Mouse (Mus musculus) kidney, postnatal 4 days (tissue): ENCODE data around the gene Phlpp2.
A peak's percentile ranks its signal among the peaks of the same experiment; 100 is the strongest.

Experiments used
- DNase-seq, 2 experiments: peaks; one replicate each; pipeline ENCODE4 v3.0.0; 2021; ENCODE audit warnings: mixed read lengths in 2 of 2

The Phlpp2 gene

GRCm38 (mm10) chr8:109903909-109904469, 35.6 kb downstream of the Phlpp2 start:
- DNase-seq = no peak

DNA sequence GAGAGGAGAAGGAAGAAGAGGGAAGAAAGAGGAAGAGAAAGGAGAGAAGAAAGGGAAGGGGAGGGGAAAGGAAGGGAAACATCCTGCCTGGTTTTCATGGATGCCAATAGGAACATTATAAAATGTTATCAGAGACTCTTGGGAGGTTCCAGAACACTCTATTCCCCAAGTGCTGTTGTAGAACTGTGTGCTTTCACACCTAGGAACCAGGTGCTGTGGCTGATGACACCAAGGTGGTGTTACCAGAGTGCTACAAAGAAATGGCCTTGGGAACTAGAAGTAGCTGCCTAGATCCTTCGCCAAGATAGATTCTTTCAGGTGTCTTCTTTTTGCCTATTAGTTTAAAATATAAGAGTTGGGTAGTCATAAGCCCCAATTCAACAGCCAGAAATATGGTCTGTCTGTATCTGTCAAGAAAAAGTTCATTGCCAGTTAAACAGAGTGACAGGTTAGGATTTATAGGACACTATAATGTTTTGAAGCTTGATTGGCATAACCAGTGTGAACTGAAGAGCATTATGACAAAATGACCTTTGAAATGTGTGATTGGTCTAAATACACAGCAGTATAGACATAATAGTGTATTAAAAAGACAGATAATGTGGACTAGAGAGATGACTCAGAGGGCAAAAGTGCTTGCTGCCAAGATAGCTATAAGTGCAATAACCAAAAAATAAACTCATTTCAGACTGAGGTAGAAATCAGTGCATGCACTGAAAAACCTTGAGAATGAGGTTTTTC, 36.8 kb downstream of the Phlpp2 start:
- no peak for DNase-seq

- DNase-seq = no peak
These were observed 38.6 kb downstream of the Phlpp2 start for GRCm38 (mm10) chr8:109906907-109907306.

DNA sequence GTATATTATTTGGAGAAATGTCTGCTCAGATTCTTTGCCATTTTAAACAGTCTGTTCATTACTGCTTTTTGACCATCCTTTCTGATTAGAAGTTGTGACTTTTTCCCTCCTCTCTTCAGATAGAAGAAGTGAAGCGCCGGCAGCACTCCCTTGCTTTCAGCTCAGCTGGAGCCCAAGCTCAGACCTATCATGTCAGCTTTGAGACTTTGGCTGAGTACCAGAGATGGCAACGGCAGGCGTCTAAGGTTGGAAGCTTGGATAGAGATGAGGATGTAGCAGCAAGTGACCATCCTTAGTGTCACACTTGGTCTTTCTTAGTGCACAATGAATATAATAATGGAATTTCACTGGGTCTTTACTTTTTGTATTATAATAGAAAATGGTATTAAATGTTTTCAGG, 39.0 kb downstream of the Phlpp2 start:
- DNase-seq = no peak

GRCm38 (mm10) chr8:109917277-109917676, 48.9 kb downstream of the Phlpp2 start:
- peak; percentile 58 to 69 for DNase-seq

- DNase-seq = peak in 1 of 2 experiments; percentile 18
These were observed 52.4 kb downstream of the Phlpp2 start for GRCm38 (mm10) chr8:109920406-109921390.

DNA sequence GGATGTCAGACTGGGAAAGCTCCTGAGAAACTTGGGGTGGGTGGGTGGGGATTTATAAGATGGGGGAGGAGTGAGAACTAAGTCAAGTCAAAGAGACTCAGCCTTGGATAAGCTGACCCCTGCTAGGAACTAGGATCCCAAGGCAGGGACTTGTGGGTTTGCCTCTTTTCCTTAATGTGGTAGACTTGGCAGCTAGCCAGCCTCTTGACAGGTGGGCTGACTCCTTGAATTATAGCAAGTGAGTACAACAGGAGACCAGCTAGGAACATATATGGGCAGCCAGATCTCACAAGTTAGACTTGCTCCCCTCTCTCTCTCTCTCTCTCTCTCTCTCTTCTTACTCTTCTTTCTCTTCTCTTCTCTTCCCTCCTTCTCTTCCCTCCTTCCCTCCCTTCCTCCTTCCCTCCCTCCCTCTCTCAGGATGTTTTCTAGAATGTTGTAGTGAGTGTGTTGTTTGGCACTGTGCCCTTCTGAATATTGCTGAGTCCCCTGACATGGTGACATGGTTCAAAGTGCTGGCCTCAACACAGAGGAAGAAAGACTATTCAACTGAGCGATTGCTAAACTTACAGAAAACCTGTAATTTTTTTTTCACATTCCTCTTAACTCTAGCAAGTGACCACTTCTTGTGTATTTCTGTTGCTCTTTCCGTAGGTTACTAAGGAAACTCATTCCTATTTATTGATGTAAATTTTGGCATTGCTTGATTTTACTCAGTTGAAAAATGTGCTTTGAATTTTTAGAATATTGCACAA, 73.4 kb downstream of the Phlpp2 start:
- peak; percentile 56 to 66 for DNase-seq

GRCm38 (mm10) chr8:109945153-109945632, 76.9 kb downstream of the Phlpp2 start:
- peak in 1 of 2 experiments; percentile 45 for DNase-seq

DNA sequence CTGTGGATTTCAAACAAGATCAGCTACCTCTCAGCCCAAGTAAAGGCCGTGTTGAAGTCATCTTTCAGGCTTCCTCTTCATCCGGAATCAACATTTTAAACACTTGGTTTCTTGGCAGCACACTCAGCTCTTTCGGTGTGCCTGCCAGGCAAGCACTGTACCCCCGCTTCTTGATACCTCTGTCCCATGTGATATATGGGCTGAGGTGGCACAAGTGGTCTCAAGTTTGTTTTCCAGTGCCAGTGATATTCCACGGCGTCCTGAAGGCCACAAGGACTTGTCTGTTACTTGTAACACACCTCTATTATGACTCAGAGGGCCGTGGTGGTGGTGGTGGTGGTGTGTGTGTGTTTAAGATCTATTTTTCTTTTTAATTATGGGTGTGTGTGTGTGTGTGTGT, 77.4 kb downstream of the Phlpp2 start:
- no peak for DNase-seq

GRCm38 (mm10) chr8:109946272-109946671, 77.9 kb downstream of the Phlpp2 start:
- no peak for DNase-seq

GRCm38 (mm10) chr8:109947447-109948284, 79.3 kb downstream of the Phlpp2 start:
- DNase-seq = peak; percentile 59 to 66

DNA sequence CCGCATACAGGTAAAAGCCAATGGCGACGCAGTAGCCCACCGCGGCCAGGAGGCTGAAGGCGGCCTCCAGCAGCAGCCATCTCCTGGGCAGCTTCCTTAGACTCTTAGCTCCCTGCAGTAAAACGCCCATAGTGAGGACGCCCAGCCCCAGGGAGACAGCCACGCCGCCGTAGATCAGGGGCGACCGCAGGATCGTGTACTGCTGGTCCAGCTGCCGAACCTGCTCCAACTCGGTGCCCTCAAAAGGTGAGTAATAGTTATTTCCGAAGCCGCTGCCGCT, 79.9 kb downstream of the Phlpp2 start:
- DNase-seq = no peak

DNA sequence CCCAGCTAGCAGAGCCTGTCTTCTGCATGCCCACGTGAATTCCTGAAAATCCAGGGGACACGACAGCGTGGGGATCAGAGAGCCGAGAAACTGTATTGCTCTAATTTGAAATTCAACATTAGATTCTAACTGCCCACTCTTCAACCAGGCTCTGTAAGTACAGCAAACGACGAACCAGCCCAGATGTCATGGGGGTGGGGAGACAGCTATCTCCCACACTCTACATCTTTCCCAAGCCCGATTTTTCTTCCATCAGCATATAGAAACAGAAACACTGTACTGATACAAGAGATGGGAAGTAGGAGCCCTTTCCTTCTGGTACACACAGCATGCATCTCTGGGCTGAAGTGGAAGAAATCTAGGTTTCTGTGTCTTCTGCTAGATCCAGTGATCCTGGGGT, 83.8 kb downstream of the Phlpp2 start:
- no peak for DNase-seq

- peak in 1 of 2 experiments; percentile 36 for DNase-seq
These were observed 86.2 kb downstream of the Phlpp2 start for GRCm38 (mm10) chr8:109954486-109954948.

GRCm38 (mm10) chr8:109957167-109958028, 89.1 kb downstream of the Phlpp2 start:
- DNase-seq = peak; percentile 41 to 54

- peak in 1 of 2 experiments; percentile 23 for DNase-seq
These were observed 89.8 kb downstream of the Phlpp2 start for GRCm38 (mm10) chr8:109958036-109958655.

GRCm38 (mm10) chr8:109959112-109959511, 90.8 kb downstream of the Phlpp2 start:
- DNase-seq = no peak

GRCm38 (mm10) chr8:109961693-109962367, 93.5 kb downstream of the Phlpp2 start, which contains the start of gene Marveld3:
Gene Marveld3, minus strand, starts transcription at chr8:109962203.
- peak; percentile 74 to 84 for DNase-seq

GRCm38 (mm10) chr8:109962896-109963295, 94.6 kb downstream of the Phlpp2 start:
- DNase-seq = no peak
